Mouse (Mus musculus) lung, embryonic 14.5 days (tissue): ENCODE measurements around the gene B3galt1. TPM values are rescaled to one million over a fixed set of nuclear protein-coding genes. Genes with fewer than 3 reads are reported as not detected.

Experiments
- ATAC-seq: fragments of 200-750 bp; cut with Nextera tagmentation; 2 replicates; pipeline ENCODE4 v1.8.0; 2017; ENCODE audit warnings: mild to moderate bottlenecking, moderate TSS enrichment, moderate library complexity; ENCODE audit not compliant: insufficient read depth
- DNase-seq: peaks from one replicate; pipeline ENCODE4 v3.0.0-alpha.2; 2015
- H3K27ac ChIP-seq: fragments of 300-500 bp; sonication (generic); 2 replicates; pipeline ENCODE4 v1.5.1; 2014; ENCODE audit warnings: low read depth, mild to moderate bottlenecking, moderate library complexity
- H3K27me3 ChIP-seq: fragments of 300-500 bp; sonication (generic); 2 replicates; pipeline ENCODE4 v1.6.1; 2014; ENCODE audit warnings: low read length, control low read depth; ENCODE audit not compliant: insufficient read depth
- H3K36me3 ChIP-seq: fragments of 300-500 bp; sonication (generic); 2 replicates; pipeline ENCODE4 v1.6.1; 2014; ENCODE audit warnings: control low read depth; ENCODE audit not compliant: insufficient read depth
- H3K4me1 ChIP-seq: fragments of 300-500 bp; sonication (generic); 2 replicates; pipeline ENCODE4 v1.6.1; 2014; ENCODE audit warnings: antibody characterized with exemption, control low read depth; ENCODE audit not compliant: insufficient read depth
- H3K4me2 ChIP-seq: fragments of 300-500 bp; sonication (generic); 2 replicates; pipeline ENCODE4 v1.6.1; 2014; ENCODE audit warnings: mild to moderate bottlenecking
- H3K4me3 ChIP-seq: fragments of 300-500 bp; sonication (generic); 2 replicates; pipeline ENCODE4 v1.5.1; 2014; ENCODE audit warnings: low read depth, low read length
- H3K9ac ChIP-seq: fragments of 300-500 bp; sonication (generic); 2 replicates; pipeline ENCODE4 v1.6.1; 2014
- H3K9me3 ChIP-seq: fragments of 300-500 bp; sonication (generic); 2 replicates; pipeline ENCODE4 v1.6.1; 2016; ENCODE audit warnings: low read depth, low read length, control low read depth
- CTCF ChIP-seq: IDR thresholded peaks from 2 replicates; pipeline ENCODE4 v1.5.1; 2016; ENCODE audit warnings: antibody characterized with exemption, low read depth
- WGBS: fragments of 180-500 bp; shearing (Covaris S2); extraction: QIAGEN DNeasy Blood & Tissue Kit; methylation state at CpG from one replicate; pipeline ENCODE4 v1.1.7; 2014; 5-methylcytosine and 5-hydroxymethylcytosine counted together
- polyA plus RNA-seq: library from polyadenylated mRNA; unstranded; fragments of >200 nt; fragmentation: Nextera tagmentation; extraction: Ambion mirVana; gene quantifications from 2 replicates; pipeline ENCODE4 v1.2.1, GENCODE M21; 2014

The B3galt1 gene
- polyA plus RNA-seq, 1 experiment from 2014 or later: 3.4 TPM

GRCm38 (mm10) chr2:67975764-67976163 is 410.1 kb downstream of the B3galt1 start:
- no peaks in the 10 kb centered on the region for H3K36me3 ChIP-seq
- H3K4me1 ChIP-seq: no peaks in the 10 kb centered on the region
- no peak for TF ChIP-seq CTCF
- H3K4me2 ChIP-seq: no peak overlapping the region
- DNase-seq (no peak), ATAC-seq (no peak)
- no peaks in the 10 kb centered on the region for H3K27me3 ChIP-seq
- H3K9me3 ChIP-seq: no peaks in the 10 kb centered on the region
- no peak overlapping the region for H3K4me3 ChIP-seq
- no peak overlapping the region for H3K27ac ChIP-seq
- H3K9ac ChIP-seq: no peak overlapping the region

- Histone ChIP-seq H3K27me3 (no peaks in the 10 kb centered on the region), H3K9me3 (no peaks in the 10 kb centered on the region), H3K27ac (no peak overlapping the region), H3K4me1 (no peaks in the 10 kb centered on the region), H3K36me3 (no peaks in the 10 kb centered on the region), H3K9ac (no peak overlapping the region), H3K4me2 (no peak overlapping the region), H3K4me3 (no peak overlapping the region)
- TF ChIP-seq CTCF: no peak
- ATAC-seq: no peak
- WGBS: 78% methylated on average over 4 of the region's 4 CpGs
- no peak for DNase-seq
Measured at GRCm38 (mm10) chr2:67976488-67976887, 410.8 kb downstream of the B3galt1 start.

- no peak for ATAC-seq
Measured at GRCm38 (mm10) chr2:67977620-67978262, 412.1 kb downstream of the B3galt1 start.

GRCm38 (mm10) chr2:67983563-67983962 is 417.9 kb downstream of the B3galt1 start:
- TF ChIP-seq CTCF: no peak
- Histone ChIP-seq H3K4me1 (no peaks in the 10 kb centered on the region), H3K4me3 (no peak overlapping the region), H3K36me3 (no peaks in the 10 kb centered on the region), H3K9ac (no peak overlapping the region), H3K4me2 (no peak overlapping the region), H3K27ac (no peak overlapping the region), H3K9me3 (no peaks in the 10 kb centered on the region), H3K27me3 (no peaks in the 10 kb centered on the region)
- ATAC-seq (no peak), DNase-seq (no peak)
- WGBS: 69% methylated on average over 3 of the region's 3 CpGs

More at GRCm38 (mm10) chr2:67977620-67978262, 412.1 kb downstream of the B3galt1 start:
- TF ChIP-seq CTCF: no peak
- H3K36me3 ChIP-seq: no peaks in the 10 kb centered on the region
- H3K9ac ChIP-seq: no peak overlapping the region
- WGBS: 54% methylated on average over 6 of the region's 6 CpGs
- no peaks in the 10 kb centered on the region for H3K4me1 ChIP-seq
- H3K4me3 ChIP-seq: no peak overlapping the region
- H3K27me3 ChIP-seq: no peaks in the 10 kb centered on the region
- no peak overlapping the region for H3K4me2 ChIP-seq
- DNase-seq: no peak
- no peak overlapping the region for H3K27ac ChIP-seq
- no peaks in the 10 kb centered on the region for H3K9me3 ChIP-seq

- 52% methylated on average over 3 of the region's 3 CpGs for WGBS
- ATAC-seq: no peak
- no peaks in the 10 kb centered on the region for H3K36me3 ChIP-seq
Measured at GRCm38 (mm10) chr2:67985133-67985532, 419.5 kb downstream of the B3galt1 start.

GRCm38 (mm10) chr2:67993421-67993820 is 427.8 kb downstream of the B3galt1 start:
- H3K36me3 ChIP-seq: no peaks in the 10 kb centered on the region
- H3K27ac ChIP-seq: no peak overlapping the region
- H3K27me3 ChIP-seq: no peaks in the 10 kb centered on the region
- 96% methylated on average over 1 of the region's 1 CpGs for WGBS
- H3K9ac ChIP-seq: no peak overlapping the region
- DNase-seq (no peak), ATAC-seq (no peak)
- no peaks in the 10 kb centered on the region for H3K9me3 ChIP-seq
- H3K4me2 ChIP-seq: no peak overlapping the region
- H3K4me3 ChIP-seq: no peak overlapping the region
- H3K4me1 ChIP-seq: no peaks in the 10 kb centered on the region
- no peak for TF ChIP-seq CTCF

More at GRCm38 (mm10) chr2:67985133-67985532, 419.5 kb downstream of the B3galt1 start:
- H3K9me3 ChIP-seq: no peaks in the 10 kb centered on the region
- H3K9ac ChIP-seq: no peak overlapping the region
- no peak overlapping the region for H3K4me2 ChIP-seq
- no peaks in the 10 kb centered on the region for H3K27me3 ChIP-seq
- no peak overlapping the region for H3K4me3 ChIP-seq
- no peaks in the 10 kb centered on the region for H3K4me1 ChIP-seq
- H3K27ac ChIP-seq: no peak overlapping the region
- TF ChIP-seq CTCF: no peak
- DNase-seq: no peak

GRCm38 (mm10) chr2:68003091-68003490 is 437.4 kb downstream of the B3galt1 start:
- Histone ChIP-seq H3K9ac (no peak overlapping the region), H3K27me3 (no peaks in the 10 kb centered on the region), H3K27ac (no peak overlapping the region), H3K4me1 (no peaks in the 10 kb centered on the region), H3K4me2 (no peak overlapping the region), H3K4me3 (no peak overlapping the region), H3K36me3 (no peaks in the 10 kb centered on the region), H3K9me3 (no peaks in the 10 kb centered on the region)
- ATAC-seq: no peak
- no peak for DNase-seq
- whole genome bisulfite sequencing: 74% methylated on average over 1 of the region's 1 CpGs
- TF ChIP-seq CTCF: no peak

GRCm38 (mm10) chr2:68005210-68005609 is 439.5 kb downstream of the B3galt1 start:
- TF ChIP-seq CTCF: no peak
- no peak for ATAC-seq

More at GRCm38 (mm10) chr2:68005210-68005609, 439.5 kb downstream of the B3galt1 start:
- Histone ChIP-seq H3K4me2 (no peak overlapping the region), H3K4me3 (no peak overlapping the region), H3K9ac (no peak overlapping the region), H3K27ac (no peak overlapping the region), H3K4me1 (no peaks in the 10 kb centered on the region), H3K36me3 (no peaks in the 10 kb centered on the region), H3K27me3 (no peaks in the 10 kb centered on the region), H3K9me3 (no peaks in the 10 kb centered on the region)
- no peak for DNase-seq
- WGBS: 86% methylated on average over 9 of the region's 9 CpGs
